Mouse (Mus musculus): Measurements from ENCODE around the gene 1700007K13Rik. TPM values are rescaled to one million over a fixed set of nuclear protein-coding genes. Genes with fewer than 3 reads are reported as not detected.

The 1700007K13Rik gene
- polyA plus RNA-seq, 1 experiment from 2014 or later, result 2.4 TPM

GRCm38 (mm10) chr2:28430846-28431245, 35.3 kb downstream of the 1700007K13Rik start:
- no peak overlapping the region for H3K27ac ChIP-seq
- H3K4me3 ChIP-seq, result no peak overlapping the region
- no peak for DNase-seq (ENCODE audit: extremely low spot score, low spot score)
- 65% methylated on average over 6 of the region's 6 CpGs for WGBS
- H3K9me3 ChIP-seq, result no peaks in the 10 kb centered on the region
- no peaks in the 10 kb centered on the region for H3K36me3 ChIP-seq (replicated peaks)
- no peaks in the 10 kb centered on the region for H3K27me3 ChIP-seq (ENCODE audit: poor library complexity, severe bottlenecking)
- H3K4me1 ChIP-seq, result no peaks in the 10 kb centered on the region

- Histone ChIP-seq H3K4me1 (peaks cover 3% of the 10 kb centered on the region; the same call in 1 of the 2 replicates), H3K9me3 (no peaks in the 10 kb centered on the region), H3K27ac (no peak overlapping the region), H3K36me3 (replicated peaks) (no peaks in the 10 kb centered on the region), H3K27me3 (ENCODE audit: poor library complexity, severe bottlenecking) (no peaks in the 10 kb centered on the region), H3K4me3 (no peak overlapping the region)
- 84% methylated on average over 6 of the region's 6 CpGs for WGBS
- no peak for DNase-seq (ENCODE audit: extremely low spot score, low spot score)
These were observed 38.9 kb downstream of the 1700007K13Rik start for GRCm38 (mm10) chr2:28427226-28427625.

GRCm38 (mm10) chr2:28423167-28423566, 43.0 kb downstream of the 1700007K13Rik start:
- H3K4me3 ChIP-seq, result no peak overlapping the region
- peak; percentile 50 for DNase-seq (ENCODE audit: extremely low spot score, low spot score)
- no peaks in the 10 kb centered on the region for H3K9me3 ChIP-seq
- H3K27ac ChIP-seq, result no peak overlapping the region
- H3K36me3 ChIP-seq (replicated peaks), result no peaks in the 10 kb centered on the region
- H3K27me3 ChIP-seq (ENCODE audit: poor library complexity, severe bottlenecking), result 0 out of 2 replicates have a peak, but pooled peaks cover 3% of the 10 kb centered on the region
- 37% methylated on average over 3 of the region's 3 CpGs for WGBS
- H3K4me1 ChIP-seq, result peaks cover 9% of the 10 kb centered on the region

- no peak overlapping the region for H3K27ac ChIP-seq
- no peaks in the 10 kb centered on the region for H3K9me3 ChIP-seq
- WGBS, result 17% methylated on average over 4 of the region's 4 CpGs
- no peak overlapping the region for H3K4me3 ChIP-seq
- DNase-seq (ENCODE audit: extremely low spot score, low spot score), result peak; percentile 86
- no peaks in the 10 kb centered on the region for H3K36me3 ChIP-seq (replicated peaks)
- peaks cover 18% of the 10 kb centered on the region for H3K4me1 ChIP-seq
- H3K27me3 ChIP-seq (ENCODE audit: poor library complexity, severe bottlenecking), result 0 out of 2 replicates have a peak, but pooled peaks cover 3% of the 10 kb centered on the region
These were observed 46.2 kb downstream of the 1700007K13Rik start for GRCm38 (mm10) chr2:28419898-28420297.

- H3K27ac ChIP-seq, result no peak overlapping the region
- no peaks in the 10 kb centered on the region for H3K36me3 ChIP-seq (replicated peaks)
- no peaks in the 10 kb centered on the region for H3K9me3 ChIP-seq
- H3K27me3 ChIP-seq (ENCODE audit: poor library complexity, severe bottlenecking), result 0 out of 2 replicates have a peak, but pooled peaks cover 3% of the 10 kb centered on the region
- WGBS, result 51% methylated on average over 2 of the region's 2 CpGs
- peaks cover 18% of the 10 kb centered on the region for H3K4me1 ChIP-seq
- no peak overlapping the region for H3K4me3 ChIP-seq
- peak; percentile 86 for DNase-seq (ENCODE audit: extremely low spot score, low spot score)
These were observed 48.1 kb downstream of the 1700007K13Rik start for GRCm38 (mm10) chr2:28418034-28418433.

- Histone ChIP-seq H3K27me3 (ENCODE audit: poor library complexity, severe bottlenecking) (0 out of 2 replicates have a peak, but pooled peaks cover 3% of the 10 kb centered on the region), H3K4me1 (peaks cover 18% of the 10 kb centered on the region), H3K4me3 (no peak overlapping the region), H3K27ac (no peak overlapping the region; the same call in 1 of the 2 replicates), H3K36me3 (replicated peaks) (no peaks in the 10 kb centered on the region), H3K9me3 (no peaks in the 10 kb centered on the region)
- DNase-seq (ENCODE audit: extremely low spot score, low spot score), result no peak
- WGBS, result 81% methylated on average over 1 of the region's 1 CpGs
These were observed 49.6 kb downstream of the 1700007K13Rik start for GRCm38 (mm10) chr2:28416511-28416910.

GRCm38 (mm10) chr2:28415387-28416024, 50.6 kb downstream of the 1700007K13Rik start:
- 83% methylated on average over 10 of the region's 10 CpGs for WGBS
- Histone ChIP-seq H3K9me3 (no peaks in the 10 kb centered on the region), H3K36me3 (replicated peaks) (no peaks in the 10 kb centered on the region), H3K4me3 (no peak overlapping the region), H3K4me1 (peaks cover 18% of the 10 kb centered on the region), H3K27me3 (ENCODE audit: poor library complexity, severe bottlenecking) (0 out of 2 replicates have a peak, but pooled peaks cover 3% of the 10 kb centered on the region), H3K27ac (0 out of 2 replicates have a peak overlapping the region, but pooled peaks have one; percentile 45)
- DNase-seq (ENCODE audit: extremely low spot score, low spot score), result no peak

GRCm38 (mm10) chr2:28414757-28415137, 51.4 kb downstream of the 1700007K13Rik start:
- H3K9me3 ChIP-seq, result no peaks in the 10 kb centered on the region
- H3K27me3 ChIP-seq (ENCODE audit: poor library complexity, severe bottlenecking), result 0 out of 2 replicates have a peak, but pooled peaks cover 3% of the 10 kb centered on the region
- H3K27ac ChIP-seq, result no peak overlapping the region
- no peak overlapping the region for H3K4me3 ChIP-seq
- no peak for DNase-seq (ENCODE audit: extremely low spot score, low spot score)
- H3K4me1 ChIP-seq, result peaks cover 18% of the 10 kb centered on the region
- H3K36me3 ChIP-seq (replicated peaks), result no peaks in the 10 kb centered on the region
- WGBS, result 92% methylated on average over 5 of the region's 5 CpGs

- 0 out of 2 replicates have a peak, but pooled peaks cover 3% of the 10 kb centered on the region for H3K27me3 ChIP-seq (ENCODE audit: poor library complexity, severe bottlenecking)
- DNase-seq (ENCODE audit: extremely low spot score, low spot score), result no peak
- no peaks in the 10 kb centered on the region for H3K9me3 ChIP-seq
- H3K4me3 ChIP-seq, result no peak overlapping the region
- peaks cover 23% of the 10 kb centered on the region for H3K4me1 ChIP-seq
- H3K36me3 ChIP-seq (replicated peaks), result no peaks in the 10 kb centered on the region
- H3K27ac ChIP-seq, result no peak overlapping the region
- 86% methylated on average over 5 of the region's 5 CpGs for WGBS
These were observed 51.9 kb downstream of the 1700007K13Rik start for GRCm38 (mm10) chr2:28414116-28414756.

GRCm38 (mm10) chr2:28412936-28413335, 53.2 kb downstream of the 1700007K13Rik start:
- no peaks in the 10 kb centered on the region for H3K27me3 ChIP-seq (ENCODE audit: poor library complexity, severe bottlenecking)
- no peak overlapping the region for H3K27ac ChIP-seq
- H3K36me3 ChIP-seq (replicated peaks), result no peaks in the 10 kb centered on the region
- DNase-seq (ENCODE audit: extremely low spot score, low spot score), result no peak
- no peak overlapping the region for H3K4me3 ChIP-seq
- H3K9me3 ChIP-seq, result no peaks in the 10 kb centered on the region
- peaks cover 21% of the 10 kb centered on the region for H3K4me1 ChIP-seq
- 87% methylated on average over 6 of the region's 6 CpGs for WGBS

Other genes starting within 250 kb of the 1700007K13Rik start
- gene Ppp1r26, start 19.5 kb downstream of the 1700007K13Rik start, polyA plus RNA-seq (2016; fragmentation: Nextera tagmentation; extraction: Ambion mirVana), result 5.8 and 6.1 TPM in 2 replicates
- gene Mrps2, start 1.7 kb upstream of the 1700007K13Rik start, polyA plus RNA-seq (2016; fragmentation: Nextera tagmentation; extraction: Ambion mirVana), result 68.1 and 70.3 TPM in 2 replicates
- not detected in 2 replicates for gene Gbgt1, start 30.6 kb upstream of the 1700007K13Rik start, polyA plus RNA-seq (2016; fragmentation: Nextera tagmentation; extraction: Ambion mirVana)
- not detected in 2 replicates for gene Gm10134, start 39.8 kb upstream of the 1700007K13Rik start, polyA plus RNA-seq (2016; fragmentation: Nextera tagmentation; extraction: Ambion mirVana)
- 22.5 and 23.2 TPM in 2 replicates for gene Ralgds, start 46.8 kb upstream of the 1700007K13Rik start, polyA plus RNA-seq (2016; fragmentation: Nextera tagmentation; extraction: Ambion mirVana)
- 0.07 TPM in 1 of 2 replicates, not detected in the other for gene Cel, start 97.1 kb upstream of the 1700007K13Rik start, polyA plus RNA-seq (2016; fragmentation: Nextera tagmentation; extraction: Ambion mirVana)
- gene Gtf3c5, start 117.4 kb upstream of the 1700007K13Rik start, polyA plus RNA-seq (2016; fragmentation: Nextera tagmentation; extraction: Ambion mirVana), result 60.1 and 62.6 TPM in 2 replicates
- 4.7 and 5.4 TPM in 2 replicates for gene Gfi1b, start 155.7 kb upstream of the 1700007K13Rik start, polyA plus RNA-seq (2016; fragmentation: Nextera tagmentation; extraction: Ambion mirVana)
- 22.9 and 26.5 TPM in 2 replicates for gene Tsc1, start 174.9 kb upstream of the 1700007K13Rik start, polyA plus RNA-seq (2016; fragmentation: Nextera tagmentation; extraction: Ambion mirVana)
- gene Spaca9, start 233.4 kb upstream of the 1700007K13Rik start, polyA plus RNA-seq (2016; fragmentation: Nextera tagmentation; extraction: Ambion mirVana), result 2.7 and 3.3 TPM in 2 replicates
- gene Ak8, start 233.8 kb upstream of the 1700007K13Rik start, polyA plus RNA-seq (2016; fragmentation: Nextera tagmentation; extraction: Ambion mirVana), result 0.68 and 0.69 TPM in 2 replicates

All from forebrain, embryonic 10.5 days (tissue).